Mouse (Mus musculus) brain, adult 2 months (tissue): ENCODE measurements around the gene Zfp14.

ENCODE experiments used
- DNase-seq: peaks from one replicate; pipeline ENCODE4 v3.0.0; 2011; ENCODE audit warnings: low read depth, low spot score

The Zfp14 gene

DNA sequence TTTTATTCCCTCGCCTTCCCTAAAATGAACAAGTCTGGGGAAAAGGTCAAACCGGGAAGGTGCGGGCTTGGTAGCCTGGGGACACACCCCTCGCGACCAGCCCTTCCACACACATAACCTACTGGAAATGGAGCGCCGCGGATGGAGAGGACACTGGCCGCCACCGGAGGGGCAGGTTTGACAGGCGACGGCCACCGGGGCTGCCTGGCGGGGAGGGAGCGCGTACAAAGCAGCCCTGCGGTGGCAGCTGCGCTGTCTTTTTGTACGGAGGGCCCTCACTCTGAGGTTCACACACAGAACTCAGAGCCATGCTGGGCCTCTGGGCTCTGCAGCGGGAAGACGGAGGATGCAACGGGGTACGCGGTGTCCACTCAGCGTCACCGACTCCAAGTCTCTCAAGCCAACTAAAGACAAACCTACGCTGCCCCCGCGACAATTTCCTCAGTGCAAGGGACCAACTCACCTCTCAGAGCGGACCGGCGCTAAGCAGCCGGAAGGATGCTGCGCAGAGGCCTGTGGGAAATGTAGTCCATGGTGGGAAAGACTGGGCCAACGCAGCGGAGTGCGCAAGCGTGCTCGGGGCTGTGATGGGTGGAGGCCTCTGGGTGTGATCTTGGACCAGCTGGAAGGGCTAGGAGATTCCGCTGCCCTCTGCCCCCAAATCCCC is at the start of gene Zfp14:
Zfp14 (minus strand) TSS at position 499 of the 667 bp plus-strand sequence.
- peak; percentile 98 for DNase-seq

DNA sequence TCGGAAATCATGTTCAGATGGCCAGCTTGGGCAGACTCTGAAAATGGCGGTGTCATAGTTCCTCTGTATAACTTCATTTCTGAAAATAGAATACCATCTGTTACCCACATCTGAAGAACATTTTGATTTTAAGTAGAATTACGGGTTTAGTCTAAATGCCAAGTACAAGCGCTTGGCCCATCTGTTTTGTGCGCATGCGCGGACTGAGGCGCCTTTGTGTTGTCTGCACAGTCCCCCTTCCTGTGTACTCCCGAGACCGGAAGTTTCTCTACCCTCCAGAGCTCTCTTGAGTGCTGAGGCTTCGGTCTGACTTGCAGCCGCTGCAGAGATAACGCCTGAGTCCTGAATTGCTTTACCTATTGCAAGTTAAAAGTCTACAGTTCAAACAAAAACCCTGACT is 48.1 kb upstream of the Zfp14 start:
- peak; percentile 91 for DNase-seq

DNA sequence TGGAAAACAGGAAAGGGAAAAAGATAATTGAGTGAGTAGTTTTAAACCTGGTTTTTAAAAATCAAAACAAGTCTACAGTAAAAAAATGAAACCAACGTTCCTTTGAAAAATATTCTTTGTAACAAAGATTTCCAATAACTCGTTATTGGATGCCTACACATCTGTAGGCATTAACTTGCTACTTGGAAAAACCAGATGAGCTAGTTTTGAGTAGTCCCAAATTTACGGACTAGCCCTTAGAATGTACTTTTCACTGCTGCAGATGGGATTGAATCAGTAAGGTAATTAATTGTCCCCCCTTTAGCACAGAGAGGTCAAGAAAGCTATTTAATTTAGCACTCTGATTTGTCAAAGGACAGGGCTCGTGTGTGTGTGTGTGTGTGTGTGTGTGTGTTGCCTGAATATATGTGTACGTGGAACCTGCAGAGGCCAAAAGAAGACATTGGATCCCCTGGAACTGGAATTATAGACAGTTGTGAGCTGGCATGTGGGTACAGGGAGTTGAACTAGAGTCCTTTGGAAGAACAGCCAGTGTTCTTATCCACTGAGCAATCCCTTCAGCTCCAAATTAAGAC is 44.5 kb upstream of the Zfp14 start:
- DNase-seq = no peak

DNA sequence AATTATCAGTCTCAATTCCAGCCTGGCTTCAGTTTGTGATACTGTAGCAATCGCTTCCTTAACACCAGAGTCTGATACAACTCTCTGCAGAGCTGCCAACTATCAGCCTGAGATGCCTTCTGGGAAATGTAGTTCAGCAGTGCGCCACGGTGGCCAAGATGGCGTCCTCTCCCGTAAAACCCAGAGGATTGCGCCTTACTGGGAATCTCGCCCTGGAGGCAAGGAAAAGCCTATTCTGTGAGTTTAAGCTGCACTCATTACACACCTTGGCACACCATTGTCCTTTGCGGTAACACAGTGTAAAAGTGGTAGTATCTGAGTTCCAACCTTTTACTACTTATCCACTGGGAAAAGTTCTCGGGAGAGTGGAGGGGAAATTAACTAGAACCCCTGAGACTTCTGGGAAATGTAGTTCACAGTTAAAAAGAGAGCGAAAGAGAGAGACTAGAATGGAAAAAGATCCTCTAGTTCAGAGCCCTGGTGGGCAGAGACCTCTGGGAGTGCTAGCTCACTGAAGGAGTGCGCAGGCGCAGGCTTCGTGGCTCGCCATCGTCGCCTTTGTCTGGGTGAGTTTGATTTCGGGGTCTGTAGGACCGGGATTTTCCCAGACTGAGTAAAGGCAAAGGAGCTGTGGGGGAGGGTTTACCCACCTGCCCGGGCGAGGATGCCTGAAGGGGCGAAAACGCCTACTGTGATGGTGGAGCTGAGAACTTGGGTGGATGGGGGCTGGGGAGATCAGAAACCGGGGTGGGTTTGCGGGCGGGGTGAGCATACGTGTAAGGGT is 43.7 kb upstream of the Zfp14 start, which contains the start of gene Zfp260:
Zfp260 (plus strand) TSS at position 132 of the 784 bp plus-strand sequence.
- peak; percentile 98 for DNase-seq

DNA sequence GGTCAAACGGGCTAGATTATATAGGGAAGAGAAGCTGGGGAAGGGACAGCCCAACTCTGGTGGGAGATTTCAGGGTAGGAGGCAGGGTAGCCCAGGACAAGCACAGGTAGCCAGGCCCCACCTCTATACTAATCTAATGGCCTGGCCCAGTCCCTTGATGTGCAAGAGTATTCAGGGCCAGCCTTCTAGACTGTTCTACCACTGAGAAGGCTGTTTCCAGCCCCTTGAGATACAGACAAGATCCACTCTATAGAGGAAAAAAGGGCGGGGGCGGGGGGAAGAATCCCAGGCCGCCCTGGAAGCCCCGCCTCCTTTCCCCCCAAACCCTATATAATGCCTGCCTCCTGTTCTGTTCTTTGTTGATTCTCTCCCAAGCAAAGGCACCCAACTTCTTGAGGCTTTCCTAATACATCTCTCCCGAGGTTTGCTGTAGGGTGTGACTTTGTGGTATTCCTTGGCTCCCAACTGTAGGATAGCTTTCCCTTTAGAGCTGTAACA is 42.8 kb upstream of the Zfp14 start:
- no peak for DNase-seq

DNA sequence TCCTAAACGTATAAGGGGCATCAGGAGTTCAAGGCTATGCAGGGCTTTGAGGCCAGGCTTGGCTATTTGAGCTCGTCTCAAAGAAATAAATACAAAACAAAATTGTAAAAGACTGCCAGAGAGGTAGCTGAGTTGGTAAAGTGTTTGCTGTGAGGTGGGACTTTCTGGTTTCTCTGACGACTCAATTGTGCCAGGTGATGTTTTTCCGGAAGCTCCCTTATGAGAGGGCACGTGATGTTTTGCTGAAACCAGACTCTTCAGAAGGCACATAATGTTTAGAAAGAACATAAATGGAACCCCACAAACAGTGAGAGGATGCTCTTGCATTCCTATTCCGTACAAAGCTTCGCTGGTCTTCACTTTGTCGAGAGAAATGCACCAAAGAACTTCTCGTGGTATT is 41.5 kb upstream of the Zfp14 start:
- DNase-seq = no peak

DNA sequence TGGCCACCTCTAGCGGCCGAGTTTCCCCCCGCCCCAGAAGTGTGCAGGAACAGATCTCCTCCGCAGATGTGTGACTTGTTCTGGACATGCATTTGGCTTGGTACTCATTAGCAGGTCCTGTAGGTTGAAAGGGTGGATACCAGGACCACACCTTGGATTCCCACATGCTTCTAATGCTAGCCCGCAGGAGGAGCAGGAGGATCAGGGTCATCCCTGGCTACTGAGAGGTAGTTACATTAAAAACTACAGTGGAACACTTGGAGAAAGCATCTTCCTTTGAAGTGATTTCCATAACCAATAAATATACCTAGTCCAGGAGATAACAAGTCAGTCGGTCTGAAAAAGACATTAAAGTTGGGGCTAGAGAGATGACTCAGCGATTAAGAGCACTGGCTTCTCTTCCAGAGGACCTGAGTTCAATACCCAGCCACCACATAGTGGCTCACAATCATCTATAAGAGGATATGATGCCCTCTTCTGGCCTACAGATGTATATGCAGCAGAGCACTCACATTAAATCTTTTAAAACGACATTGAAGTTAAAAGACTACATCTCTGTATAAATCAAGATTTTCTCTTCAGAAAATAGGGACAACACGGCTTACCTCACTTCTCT is 39.9 kb upstream of the Zfp14 start:
- peak; percentile 74 for DNase-seq

DNA sequence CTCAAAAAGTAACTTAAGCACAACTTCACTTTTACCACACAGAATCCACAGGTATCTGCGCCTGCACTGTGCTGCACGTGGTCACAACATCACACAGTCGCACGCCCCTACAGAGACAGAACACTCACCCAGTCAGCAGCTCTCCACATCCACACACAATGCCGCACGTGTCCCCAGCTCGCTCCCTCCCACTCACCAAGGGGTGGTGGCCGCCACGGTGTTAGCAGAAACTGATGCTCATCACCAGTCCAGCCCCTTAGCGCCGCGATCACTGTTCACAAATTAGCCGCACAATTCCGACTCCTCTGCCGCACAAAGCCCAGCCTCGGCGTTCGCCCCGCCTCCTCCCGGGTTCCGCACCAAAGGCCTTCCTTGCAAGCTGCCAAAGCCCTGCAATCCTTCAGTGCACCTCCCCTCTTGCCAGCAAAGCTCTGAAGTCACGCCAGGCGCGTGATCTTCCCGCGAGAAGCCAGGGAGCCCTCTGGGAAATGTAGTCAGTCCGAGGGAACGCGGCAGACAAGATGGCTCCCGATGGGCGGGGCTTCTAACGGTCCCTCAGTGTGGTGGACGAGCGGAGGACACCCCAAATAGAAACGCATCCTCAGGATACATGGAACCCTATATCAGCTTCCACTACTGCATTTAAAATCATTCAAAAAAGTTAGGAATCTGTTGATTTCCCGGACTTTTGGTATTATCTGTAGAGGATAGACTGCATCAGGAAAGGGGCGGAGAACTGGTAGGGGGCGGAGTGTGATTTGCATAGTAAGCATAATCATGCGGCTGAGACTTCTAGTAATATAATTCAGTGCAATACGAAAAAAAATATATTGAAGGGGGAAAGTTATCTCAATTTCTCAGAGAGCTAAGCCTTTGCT is 39.2 kb upstream of the Zfp14 start, which contains the start of the genes Gm26920 and Zfp566:
Gm26920 (minus strand) TSS at position 319 of the 878 bp plus-strand sequence.
Zfp566 (minus strand) TSS at position 436 of the 878 bp plus-strand sequence.
- peak; percentile 100 for DNase-seq

DNA sequence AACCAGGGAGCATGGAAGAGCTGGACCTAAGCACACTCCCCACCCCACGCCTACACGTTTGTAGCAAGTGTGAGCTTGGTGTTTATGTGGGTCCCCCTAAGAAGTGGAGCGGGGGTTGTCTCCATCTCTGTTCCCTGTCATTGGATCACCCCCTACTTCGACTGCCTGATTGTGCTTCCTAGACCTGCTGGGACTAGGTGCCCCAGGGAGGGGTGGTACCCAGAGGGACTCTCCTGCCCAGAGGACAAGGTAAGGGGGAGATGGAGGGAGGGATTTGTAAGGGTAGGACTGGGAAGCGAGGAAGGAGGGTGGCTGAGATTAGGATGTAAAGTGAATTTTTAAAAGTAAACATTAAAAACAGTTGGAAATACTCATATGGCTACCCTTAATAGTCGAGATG is 38.2 kb upstream of the Zfp14 start:
- DNase-seq = no peak

DNA sequence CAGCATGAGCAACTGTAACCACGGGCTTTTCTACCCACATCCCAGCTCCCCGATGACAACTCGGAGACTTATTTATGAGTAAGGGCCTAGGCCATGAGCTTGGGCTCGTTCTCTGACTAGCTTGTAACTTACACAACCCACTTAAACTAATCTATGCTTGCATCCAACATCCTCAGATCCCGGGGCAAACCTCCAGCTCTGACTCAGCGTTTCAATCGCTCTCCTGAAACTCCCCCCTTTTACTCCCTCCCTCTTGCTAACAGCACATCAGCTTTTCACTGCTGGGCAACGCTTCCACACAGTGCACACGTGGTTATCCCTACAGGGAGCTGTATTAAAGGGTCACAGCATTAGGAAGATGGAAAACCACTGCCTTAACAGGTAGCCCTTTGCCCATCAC is 35.3 kb upstream of the Zfp14 start:
- DNase-seq = peak; percentile 87

DNA sequence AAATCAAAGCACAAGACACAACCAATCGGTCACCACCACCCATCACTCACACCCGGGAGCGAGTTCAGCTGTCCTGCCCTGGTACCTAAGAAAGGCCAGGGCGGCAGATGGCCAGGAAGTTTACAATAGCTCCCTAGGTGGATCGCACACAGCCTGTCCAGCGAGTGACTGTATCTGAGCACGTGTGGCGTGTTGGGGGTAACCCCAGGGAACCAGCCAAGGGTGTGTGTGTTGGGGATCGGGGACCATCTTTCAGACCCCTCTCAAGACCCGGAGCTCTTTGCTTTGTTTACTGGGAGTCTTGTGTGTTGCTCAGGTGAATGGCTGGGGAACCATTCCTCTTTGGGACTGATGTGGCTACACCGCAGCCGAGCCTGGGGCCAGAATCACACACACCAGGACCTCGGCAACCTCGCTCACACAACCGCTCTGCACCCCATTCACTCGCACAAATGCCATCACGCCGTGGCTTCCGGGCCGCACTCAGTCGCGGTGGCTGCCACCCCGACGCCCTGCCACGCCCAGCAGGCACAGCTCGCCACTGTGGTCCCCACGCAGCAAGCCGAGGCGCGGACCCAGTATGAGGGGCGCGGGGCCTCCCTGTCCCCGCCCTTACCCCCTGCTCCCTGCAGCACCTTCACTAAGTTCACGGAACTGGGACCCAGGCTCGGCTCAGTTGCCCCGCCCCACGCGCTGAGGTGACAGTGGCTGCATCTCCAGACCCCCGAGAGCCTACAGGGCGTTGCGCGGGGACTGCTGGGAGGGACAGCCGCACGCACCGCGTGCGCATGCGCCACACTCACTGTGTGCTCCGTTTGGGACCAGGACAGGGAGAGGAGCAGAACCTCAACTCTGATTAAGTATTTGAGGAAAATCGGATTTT is 21.2 kb upstream of the Zfp14 start, which contains the start of gene Zfp82:
Zfp82 (minus strand) TSS at position 755 of the 883 bp plus-strand sequence.
- DNase-seq = peak; percentile 95

DNA sequence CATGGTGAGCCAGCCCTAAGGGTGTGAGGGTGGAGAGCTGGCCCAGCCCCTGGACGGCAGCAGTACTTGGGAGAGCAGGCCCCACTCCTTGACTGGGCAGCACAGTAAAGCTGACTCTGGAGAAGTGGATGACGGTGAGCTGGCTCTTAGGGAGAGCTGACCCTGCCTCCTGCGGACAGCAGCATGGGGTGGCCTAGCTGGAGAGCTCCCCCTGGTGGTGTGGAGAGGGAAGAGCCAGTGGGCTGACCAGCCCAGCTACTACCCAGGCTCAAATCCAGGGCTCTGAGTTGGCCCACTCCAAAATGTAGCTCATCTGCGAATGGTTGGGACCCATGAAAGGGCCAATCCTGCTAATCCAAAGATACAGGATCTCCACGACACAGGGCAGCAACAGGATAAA is 13.4 kb upstream of the Zfp14 start:
- DNase-seq = no peak

DNA sequence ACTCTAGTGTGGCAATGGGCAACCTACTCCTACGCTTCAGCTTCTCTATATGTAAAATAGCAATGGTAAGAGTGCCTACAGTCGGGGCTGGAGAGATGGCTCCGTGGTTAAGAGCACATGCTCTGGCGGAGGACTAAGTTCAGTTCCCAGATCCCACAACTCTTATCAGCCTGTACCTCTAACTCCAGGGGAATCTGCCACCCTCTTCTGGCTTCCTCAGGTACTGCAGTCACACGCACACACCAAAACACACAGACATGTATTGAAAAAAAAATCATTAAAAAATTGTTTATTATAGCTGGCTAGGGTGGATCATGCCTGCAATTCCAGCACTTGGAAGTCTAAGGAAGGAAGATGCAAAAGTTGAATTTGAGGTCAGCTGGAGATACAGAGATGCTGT is 11.3 kb upstream of the Zfp14 start:
- peak; percentile 20 for DNase-seq

DNA sequence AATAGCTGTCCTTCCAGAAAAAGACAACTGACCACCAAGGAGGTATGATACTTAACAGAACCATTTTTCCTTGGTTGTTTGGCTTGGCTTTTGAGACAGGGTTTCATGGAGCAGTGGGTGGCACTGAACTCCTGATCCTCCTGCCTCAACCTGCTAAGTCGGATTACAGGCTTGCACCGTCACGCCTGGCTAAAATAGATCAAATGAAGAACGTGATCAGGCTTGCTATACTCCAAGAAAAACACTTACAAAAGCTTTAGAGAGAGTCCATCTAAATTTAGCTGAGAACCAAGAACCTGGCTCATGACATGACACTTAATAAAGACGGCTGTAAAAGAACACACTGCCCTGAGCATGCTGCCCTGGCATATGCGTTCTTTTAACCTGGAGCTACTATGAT is 9.2 kb upstream of the Zfp14 start:
- DNase-seq = no peak

DNA sequence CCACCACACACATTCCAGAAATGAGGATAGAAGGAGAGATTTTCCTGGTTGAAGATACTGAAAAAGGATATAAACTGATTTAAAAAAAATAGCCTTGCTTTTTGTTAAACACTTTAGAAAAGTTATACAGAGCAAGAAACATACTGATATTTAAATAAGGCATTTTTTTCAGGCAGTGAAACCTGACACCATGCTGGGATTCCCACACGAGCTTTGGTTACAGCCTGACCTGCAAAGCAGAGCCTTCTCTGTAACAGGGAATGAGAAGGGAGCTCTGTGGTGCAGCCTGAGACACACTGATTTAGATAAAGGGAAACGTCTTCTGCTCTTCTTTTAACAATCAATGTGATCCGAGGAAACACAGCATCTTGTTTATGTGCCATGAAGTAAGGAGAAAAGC is 2.4 kb upstream of the Zfp14 start:
- no peak for DNase-seq

DNA sequence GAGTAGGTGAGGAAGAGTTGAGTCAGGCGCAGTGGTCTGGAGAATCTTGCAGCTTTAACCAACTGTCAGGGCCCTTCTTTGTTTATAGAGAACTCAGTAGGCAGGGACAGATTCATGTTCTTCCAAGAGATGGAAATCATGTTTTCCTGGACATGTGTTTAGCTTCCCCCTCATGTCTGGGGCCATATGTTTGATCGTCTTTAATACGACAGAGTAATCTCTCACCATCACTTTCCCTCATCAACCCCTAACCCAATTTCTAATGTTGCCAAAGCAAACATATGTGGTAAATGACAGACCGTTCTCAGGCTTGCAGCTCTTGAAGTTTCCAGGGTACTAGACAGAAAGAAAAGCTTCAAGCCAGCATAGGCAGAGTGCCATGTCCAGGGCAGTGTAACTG is 3.1 kb downstream of the Zfp14 start:
- DNase-seq = no peak

DNA sequence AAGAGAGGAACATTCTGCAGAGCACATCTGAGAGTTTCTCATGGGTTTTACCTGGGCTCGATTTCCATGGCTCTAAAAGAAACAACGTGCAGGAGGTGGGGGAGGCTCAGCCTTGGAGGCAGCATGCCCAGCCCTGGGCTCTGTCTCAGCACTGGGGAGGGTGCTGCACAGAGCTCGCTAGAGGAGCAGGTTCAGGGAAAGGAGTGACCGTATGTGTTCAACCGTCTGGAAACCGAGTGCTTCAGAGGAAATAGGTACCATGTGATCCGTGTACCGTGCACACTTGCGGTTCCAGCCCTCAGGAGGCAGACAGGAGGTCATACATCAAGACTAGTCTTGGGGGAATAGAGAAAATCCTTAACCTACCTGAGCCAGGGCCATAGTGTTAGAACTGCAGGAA is 6.8 kb downstream of the Zfp14 start:
- DNase-seq = no peak

DNA sequence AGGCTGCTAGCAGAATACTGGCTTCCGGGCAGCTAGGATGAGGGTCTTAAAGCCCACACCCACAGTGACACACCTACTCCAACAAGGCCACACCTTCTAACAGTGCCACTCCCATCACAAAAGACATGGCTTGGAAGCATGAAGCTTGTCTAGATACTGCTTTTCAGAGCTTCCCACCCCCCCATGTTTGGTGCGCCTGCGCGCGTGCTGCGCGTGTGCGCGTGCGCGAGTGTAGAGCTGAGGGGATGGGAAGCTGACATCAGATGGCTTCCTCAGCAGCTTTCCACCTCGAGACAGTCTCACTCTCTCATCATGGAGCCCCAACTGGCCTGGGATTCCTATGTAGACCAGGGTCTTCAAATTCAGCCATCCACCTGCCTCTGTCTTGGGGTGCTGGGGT is 16.8 kb downstream of the Zfp14 start:
- DNase-seq = no peak

DNA sequence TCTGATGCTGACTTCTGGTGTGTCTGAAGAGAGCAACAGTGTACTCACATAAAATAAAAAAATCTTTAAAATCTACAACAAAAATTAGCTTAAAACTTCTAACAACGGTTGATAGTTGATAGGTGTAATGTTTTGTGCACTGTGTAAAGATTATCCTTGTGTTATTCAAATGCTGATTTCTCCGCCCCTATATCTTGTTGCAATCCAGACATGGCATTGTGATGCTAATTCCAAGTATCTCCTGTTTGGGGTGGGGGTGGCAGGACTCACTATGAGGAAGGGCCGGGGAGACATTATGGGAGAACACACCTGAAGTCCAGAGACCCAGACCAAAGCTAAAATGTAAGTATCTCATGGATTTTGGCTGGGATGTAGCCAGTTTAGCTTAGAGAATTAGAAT is 19.8 kb downstream of the Zfp14 start:
- no peak for DNase-seq

DNA sequence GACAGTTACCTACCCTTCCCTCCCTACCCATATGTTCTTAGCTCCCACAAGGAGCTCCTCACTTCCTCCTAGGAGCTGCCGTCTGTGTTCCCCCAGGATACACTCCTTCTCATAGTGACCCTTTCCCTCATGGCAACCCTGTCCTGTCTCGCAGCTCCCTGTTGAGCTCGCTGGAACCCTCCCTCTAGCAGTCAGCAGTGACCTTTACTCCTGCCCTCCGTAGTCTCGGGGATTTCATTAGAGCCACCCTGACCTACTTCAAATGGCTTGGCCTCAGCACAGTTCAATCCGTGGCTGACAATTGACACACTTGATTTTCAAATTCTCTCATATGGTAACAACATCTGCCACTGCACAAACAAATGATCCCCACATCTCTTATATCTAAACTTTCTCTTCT is 20.5 kb downstream of the Zfp14 start:
- DNase-seq = no peak
